Comparison of ENCODE assay signal across 8 mouse cellular contexts in genomic region chrX:7574885-7575231, GRCm38 (mm10). TPM values are rescaled to one million over a fixed set of nuclear protein-coding genes. Genes with fewer than 3 reads are reported as not detected.
DNase-seq lines count a peak whose midpoint lies in the region; ATAC-seq and TF ChIP-seq lines count a peak whose summit lies in the region.

No protein-coding gene starts in this region.

- H3K27ac ChIP-seq in heart, postnatal 0 days (ENCODE audit: low read depth), result no peak overlapping the region
- no peak overlapping the region for H3K27ac ChIP-seq in bone marrow, adult 2 months (ENCODE audit: control insufficient read depth, insufficient read depth, low read depth, low read length, poor library complexity)
- peak overlapping the region; percentile 82 for H3K27ac ChIP-seq in hindbrain, embryonic 12.5 days
- no peak overlapping the region for H3K27ac ChIP-seq in midbrain, embryonic 11.5 days (ENCODE audit: low read depth, low read length)

- TF ChIP-seq POLR2A in bone marrow, adult 2 months (IDR thresholded peaks at IDR 0.05; ENCODE audit: borderline replicate concordance, control insufficient read depth, low read depth, low read length), result no peak

- H3K4me3 ChIP-seq in heart, postnatal 0 days (ENCODE audit: low read depth, low read length), result peak overlapping the region; percentile 70
- H3K4me3 ChIP-seq in bone marrow, adult 2 months (replicated peaks; ENCODE audit: control insufficient read depth, low read depth, low read length), result peak overlapping the region; percentile 75
- H3K4me3 ChIP-seq in hindbrain, embryonic 12.5 days, result peak overlapping the region; percentile 59
- H3K4me3 ChIP-seq in midbrain, embryonic 11.5 days (ENCODE audit: low read depth, low read length), result peak overlapping the region; percentile 50

- H3K27me3 ChIP-seq in heart, postnatal 0 days (ENCODE audit: control insufficient read depth, insufficient read depth, low read length), result no peaks in the 10 kb centered on the region
- H3K27me3 ChIP-seq in hindbrain, embryonic 12.5 days, result no peaks in the 10 kb centered on the region
- H3K27me3 ChIP-seq in midbrain, embryonic 11.5 days (ENCODE audit: control insufficient read depth, insufficient read depth, low read length), result no peaks in the 10 kb centered on the region

- H3K4me1 ChIP-seq in heart, postnatal 0 days (ENCODE audit: control insufficient read depth, insufficient read depth), result peaks cover 4% of the 10 kb centered on the region; the same call in 1 of the 2 replicates
- no peaks in the 10 kb centered on the region; the same call in none of the 2 replicates for H3K4me1 ChIP-seq in bone marrow, adult 2 months (ENCODE audit: control insufficient read depth, insufficient read depth, low read length)
- peaks cover 16% of the 10 kb centered on the region for H3K4me1 ChIP-seq in hindbrain, embryonic 12.5 days
- peaks cover 10% of the 10 kb centered on the region for H3K4me1 ChIP-seq in midbrain, embryonic 11.5 days (ENCODE audit: control insufficient read depth, insufficient read depth, low read length)

- no peak for TF ChIP-seq EP300 in heart, postnatal 0 days (IDR thresholded peaks at IDR 0.05; ENCODE audit: low read depth)

- TF ChIP-seq CTCF in heart, postnatal 0 days (IDR thresholded peaks at IDR 0.05; ENCODE audit: low read depth), result no peak
- no peak for TF ChIP-seq CTCF in bone marrow, adult 2 months (IDR thresholded peaks at IDR 0.05; ENCODE audit: control insufficient read depth, insufficient read depth, low read length)

- no peaks in the 10 kb centered on the region for H3K9me3 ChIP-seq in heart, postnatal 0 days (replicated peaks; ENCODE audit: control insufficient read depth, low read length)
- no peaks in the 10 kb centered on the region; the same call in 1 of the 2 replicates for H3K9me3 ChIP-seq in hindbrain, embryonic 12.5 days (replicated peaks)
- no peaks in the 10 kb centered on the region for H3K9me3 ChIP-seq in midbrain, embryonic 11.5 days (ENCODE audit: control insufficient read depth, low read length)

- H3K36me3 ChIP-seq in heart, postnatal 0 days (replicated peaks; ENCODE audit: control insufficient read depth, insufficient read depth, low read length), result no peaks in the 10 kb centered on the region
- H3K36me3 ChIP-seq in hindbrain, embryonic 12.5 days, result no peaks in the 10 kb centered on the region
- H3K36me3 ChIP-seq in midbrain, embryonic 11.5 days (ENCODE audit: control insufficient read depth, insufficient read depth, low read length), result no peaks in the 10 kb centered on the region

- 30% methylated on average over 5 of the region's 6 CpGs for WGBS in heart, postnatal 0 days
- 25% methylated on average over 6 of the region's 6 CpGs for WGBS in bone marrow, adult 2 months
- 22% methylated on average over 5 of the region's 6 CpGs for WGBS in hindbrain, embryonic 12.5 days
- WGBS in midbrain, embryonic 11.5 days, result 18% methylated on average over 5 of the region's 6 CpGs

- peak overlapping the region; percentile 67 for H3K4me2 ChIP-seq in heart, postnatal 0 days (ENCODE audit: low read depth, low read length)
- H3K4me2 ChIP-seq in hindbrain, embryonic 12.5 days (replicated peaks), result peak overlapping the region; percentile 62
- H3K4me2 ChIP-seq in midbrain, embryonic 11.5 days, result peak overlapping the region; percentile 49

- no peak for ATAC-seq in heart, postnatal 0 days (ENCODE audit: insufficient read depth, low read depth)
- no peak for ATAC-seq in hindbrain, embryonic 12.5 days (ENCODE audit: low FRiP score)
- ATAC-seq in midbrain, embryonic 11.5 days (ENCODE audit: low FRiP score), result no peak
- ATAC-seq in megakaryocyte-erythroid progenitor cell, adult 5-6 weeks (replicated peaks; ENCODE audit: low FRiP score, low TSS enrichment, poor library complexity, severe bottlenecking), result no peak

- DNase-seq in heart, postnatal 0 days (ENCODE audit: low spot score), result no peak
- DNase-seq in heart, postnatal 25 days (ENCODE audit: low spot score), result no peak
- no peak for DNase-seq in midbrain, embryonic 11.5 days (ENCODE audit: low spot score, missing footprints)
- DNase-seq in gastrocnemius, postnatal 10 days, result no peak
- no peak for DNase-seq in spleen, postnatal 14 days (ENCODE audit: low spot score in 2 of 2)

- no peak overlapping the region for H3K9ac ChIP-seq in heart, postnatal 0 days (replicated peaks; ENCODE audit: low read depth, low read length)
- no peak overlapping the region for H3K9ac ChIP-seq in hindbrain, embryonic 12.5 days
- peak overlapping the region; percentile 38; the same call in 1 of the 2 replicates for H3K9ac ChIP-seq in midbrain, embryonic 11.5 days (ENCODE audit: low read length)

- intact Hi-C loops in heart, postnatal 25 days (cut with DNase I), result loop anchor here (5.0 kb wide), 1 partner anchor 72 kb away; no protein-coding TSS in a partner anchor

RNA-seq across cellular contexts. Expression of gene Ppp1r3f, which starts 0.8 kb away (rescaled TPM):
- total RNA-seq in heart, postnatal 0 days (2014; rRNA removed; ENCODE audit: low replicate concordance), result 3.5 and 6.5 TPM in 2 replicates
- polyA plus RNA-seq in heart, postnatal 0 days (2015; fragmentation: Nextera tagmentation; extraction: Ambion mirVana), result 0.99 and 1.5 TPM in 2 replicates
- total RNA-seq in heart, postnatal 25 days (2021), result 1 to 10 TPM; 2.2 to 2.5 TPM
- polyA plus RNA-seq in bone marrow, adult 2 months (2011; ENCODE audit: insufficient read depth, insufficient read length, low replicate concordance, missing spikeins), result 0.43 TPM in 1 of 2 replicates, not detected in the other
- 4.9 and 5.1 TPM in 2 replicates for polyA plus RNA-seq in hindbrain, embryonic 12.5 days (2016; fragmentation: Nextera tagmentation; extraction: Ambion mirVana)
- polyA plus RNA-seq in midbrain, embryonic 11.5 days (2014; fragmentation: Nextera tagmentation; extraction: Ambion mirVana), result 1.8 and 2.0 TPM in 2 replicates
- 3.0 TPM in 1 of 2 replicates, not detected in the other for total RNA-seq in megakaryocyte-erythroid progenitor cell, adult 5-6 weeks (2014; fragmentation: Nextera tagmentation)
- total RNA-seq in megakaryocyte-erythroid progenitor cell, adult 5-6 weeks (2017), result 0.19 and 2.5 TPM in 2 replicates
- 1 to 10 TPM; 1.3 to 1.8 TPM for total RNA-seq in gastrocnemius, postnatal 10 days (2021)

RNA-seq across cellular contexts. Expression of gene Foxp3, which starts 1.4 kb away (rescaled TPM):
- total RNA-seq in heart, postnatal 0 days (2014; rRNA removed; ENCODE audit: low replicate concordance), result not detected in 2 replicates
- not detected in 2 replicates for polyA plus RNA-seq in heart, postnatal 0 days (2015; fragmentation: Nextera tagmentation; extraction: Ambion mirVana)
- not detected for total RNA-seq in heart, postnatal 25 days (2021)
- 1.2 TPM in 1 of 2 replicates, not detected in the other for polyA plus RNA-seq in bone marrow, adult 2 months (2011; ENCODE audit: insufficient read depth, insufficient read length, low replicate concordance, missing spikeins)
- polyA plus RNA-seq in hindbrain, embryonic 12.5 days (2016; fragmentation: Nextera tagmentation; extraction: Ambion mirVana), result 0.30 TPM in 1 of 2 replicates, not detected in the other
- 0.04 and 0.30 TPM in 2 replicates for polyA plus RNA-seq in midbrain, embryonic 11.5 days (2014; fragmentation: Nextera tagmentation; extraction: Ambion mirVana)
- total RNA-seq in megakaryocyte-erythroid progenitor cell, adult 5-6 weeks (2014; fragmentation: Nextera tagmentation), result not detected in 2 replicates
- total RNA-seq in megakaryocyte-erythroid progenitor cell, adult 5-6 weeks (2017), result 0.11 TPM in 1 of 2 replicates, not detected in the other
- under 1 TPM in 1 of 2 experiments, not detected in 1; 0.32 TPM for total RNA-seq in gastrocnemius, postnatal 10 days (2021)

RNA-seq across cellular contexts. Expression of gene Ccdc22, which starts 30.5 kb away (rescaled TPM):
- total RNA-seq in heart, postnatal 0 days (2014; rRNA removed; ENCODE audit: low replicate concordance), result 25.6 and 27.8 TPM in 2 replicates
- polyA plus RNA-seq in heart, postnatal 0 days (2015; fragmentation: Nextera tagmentation; extraction: Ambion mirVana), result 12.5 and 13.9 TPM in 2 replicates
- 10 to 100 TPM; 11.6 to 11.9 TPM for total RNA-seq in heart, postnatal 25 days (2021)
- 28.7 and 37.0 TPM in 2 replicates for polyA plus RNA-seq in bone marrow, adult 2 months (2011; ENCODE audit: insufficient read depth, insufficient read length, low replicate concordance, missing spikeins)
- polyA plus RNA-seq in hindbrain, embryonic 12.5 days (2016; fragmentation: Nextera tagmentation; extraction: Ambion mirVana), result 30.9 and 32.6 TPM in 2 replicates
- polyA plus RNA-seq in midbrain, embryonic 11.5 days (2014; fragmentation: Nextera tagmentation; extraction: Ambion mirVana), result 22.8 and 27.2 TPM in 2 replicates
- 19.6 and 31.5 TPM in 2 replicates for total RNA-seq in megakaryocyte-erythroid progenitor cell, adult 5-6 weeks (2014; fragmentation: Nextera tagmentation)
- total RNA-seq in megakaryocyte-erythroid progenitor cell, adult 5-6 weeks (2017), result 18.2 and 21.6 TPM in 2 replicates
- 10 to 100 TPM; 11.1 to 11.2 TPM for total RNA-seq in gastrocnemius, postnatal 10 days (2021)

RNA-seq across cellular contexts. Expression of gene Cacna1f, which starts 32.0 kb away (rescaled TPM):
- total RNA-seq in heart, postnatal 0 days (2014; rRNA removed; ENCODE audit: low replicate concordance), result 0.12 TPM in 1 of 2 replicates, not detected in the other
- not detected in 2 replicates for polyA plus RNA-seq in heart, postnatal 0 days (2015; fragmentation: Nextera tagmentation; extraction: Ambion mirVana)
- total RNA-seq in heart, postnatal 25 days (2021), result not detected
- polyA plus RNA-seq in bone marrow, adult 2 months (2011; ENCODE audit: insufficient read depth, insufficient read length, low replicate concordance, missing spikeins), result 0.22 and 0.32 TPM in 2 replicates
- polyA plus RNA-seq in hindbrain, embryonic 12.5 days (2016; fragmentation: Nextera tagmentation; extraction: Ambion mirVana), result 0.08 and 0.14 TPM in 2 replicates
- polyA plus RNA-seq in midbrain, embryonic 11.5 days (2014; fragmentation: Nextera tagmentation; extraction: Ambion mirVana), result 0.06 TPM in 1 of 2 replicates, not detected in the other
- not detected in 2 replicates for total RNA-seq in megakaryocyte-erythroid progenitor cell, adult 5-6 weeks (2014; fragmentation: Nextera tagmentation)
- total RNA-seq in megakaryocyte-erythroid progenitor cell, adult 5-6 weeks (2017), result not detected in 2 replicates
- not detected for total RNA-seq in gastrocnemius, postnatal 10 days (2021)
